Mouse (Mus musculus): ENCODE measurements around the gene Rc3h2.

DNA sequence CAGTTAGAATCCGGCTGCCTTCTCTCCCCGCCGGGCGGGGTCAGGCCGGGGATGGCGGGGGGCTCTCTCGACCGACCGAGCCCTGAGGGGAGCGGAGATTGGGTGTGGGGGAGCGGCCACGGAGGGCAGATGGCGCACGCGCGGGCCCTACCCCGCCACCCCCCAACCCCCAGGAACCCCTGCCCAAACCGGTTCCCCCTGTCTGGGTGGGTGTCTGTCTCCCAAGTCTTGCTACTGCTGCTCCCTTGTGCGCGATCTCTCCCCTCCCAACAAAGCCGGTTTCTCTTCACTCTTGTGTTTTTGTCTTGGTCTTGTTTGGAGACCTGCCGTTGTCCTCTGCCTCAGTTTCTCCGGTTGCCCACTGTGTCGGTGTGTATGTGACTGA, 29.7 kb upstream of the Rc3h2 start:
- TF ChIP-seq GATA1 (IDR thresholded peaks at IDR 0.05; ENCODE audit: low read length) = no peak
- no peak for TF ChIP-seq TAL1 (IDR thresholded peaks at IDR 0.05; ENCODE audit: low read length)
